Mouse (Mus musculus) left cerebral cortex, postnatal 25 days (tissue): ENCODE data around the gene Pex7. TPM values are rescaled to one million over a fixed set of nuclear protein-coding genes. Genes with fewer than 3 reads are reported as not detected.
"Not testable (repeated sequence)": the region's sequence is repeated elsewhere in the genome, so short reads cannot be mapped to it uniquely, and the experiment has no call there.

Source experiments
- DNase-seq, 2 experiments: peaks; one replicate each; pipeline ENCODE4 v3.0.0; 2022; ENCODE audit warnings: low spot score in 2 of 2, mixed read lengths in 1 of 2
- intact Hi-C: fragments of 180-260 bp; cut with DNase I; formaldehyde crosslinking; loops from one replicate; pipeline ENCODE4 v1.15.1; 2025
- total RNA-seq, 2 experiments: library from RNA; stranded (reverse); gene quantifications; 2 replicates each; pipeline ENCODE4 v1.2.3; 2021

The Pex7 gene
- total RNA-seq, 2 experiments from 2014 or later: 24.3 to 27.1 TPM

GRCm38 (mm10) chr10:19935295-19935623 is 27.8 kb upstream of the Pex7 start:
- DNase-seq: peak in 1 of 2 experiments; percentile 22
- intact Hi-C loops: loop anchor here (2.0 to 5.0 kb wide), 2 partner anchors 82 to 138 kb away; no protein-coding TSS in a partner anchor

- intact Hi-C loops: loop anchor here (2.0 to 5.0 kb wide), 3 partner anchors 83 to 188 kb away; no protein-coding TSS in a partner anchor
- DNase-seq: peak; percentile 39 to 57
These were observed 27.1 kb upstream of the Pex7 start, which contains the start of gene Map3k5 for GRCm38 (mm10) chr10:19934384-19935294. TSS of gene Map3k5 (plus strand) at chr10:19934472.

GRCm38 (mm10) chr10:19933511-19934383 is 26.3 kb upstream of the Pex7 start:
- intact Hi-C loops: loop anchor here (2.0 to 5.0 kb wide), 2 partner anchors 139 to 189 kb away; no protein-coding TSS in a partner anchor
- DNase-seq: peak; percentile 81 to 85

GRCm38 (mm10) chr10:19932986-19933385 is 25.5 kb upstream of the Pex7 start:
- intact Hi-C loops: loop anchor here (5.0 kb wide), 1 partner anchor 189 kb away; no protein-coding TSS in a partner anchor
- DNase-seq: no peak

GRCm38 (mm10) chr10:19928205-19928604 is 20.7 kb upstream of the Pex7 start:
- DNase-seq: no peak
- intact Hi-C loops: no loop called here

GRCm38 (mm10) chr10:19926391-19926897 is 19.0 kb upstream of the Pex7 start:
- intact Hi-C loops, DNase-seq: not testable (repeated sequence)

- no peak for DNase-seq
- intact Hi-C loops: no loop called here
These were observed 16.8 kb upstream of the Pex7 start for GRCm38 (mm10) chr10:19924256-19924655.

- intact Hi-C loops: no loop called here
- no peak for DNase-seq
These were observed 14.9 kb upstream of the Pex7 start for GRCm38 (mm10) chr10:19922410-19922809.

- intact Hi-C loops: loop anchor here (5.0 kb wide), 1 partner anchor 212 kb away; no protein-coding TSS in a partner anchor
- peak; percentile 60 to 89 for DNase-seq
These were observed 7.8 kb upstream of the Pex7 start for GRCm38 (mm10) chr10:19915301-19915700.

- intact Hi-C loops: no loop called here
These were observed 6.3 kb upstream of the Pex7 start for GRCm38 (mm10) chr10:19913806-19914205.

GRCm38 (mm10) chr10:19911583-19911982 is 4.1 kb upstream of the Pex7 start:
- intact Hi-C loops: no loop called here
- no peak for DNase-seq

More at GRCm38 (mm10) chr10:19913806-19914205, 6.3 kb upstream of the Pex7 start:
- no peak for DNase-seq

- DNase-seq: no peak
- intact Hi-C loops: no loop called here
These were observed 3.0 kb upstream of the Pex7 start for GRCm38 (mm10) chr10:19910516-19910915.

- intact Hi-C loops: loop anchor here (10.0 kb wide), 2 partner anchors 313 to 993 kb away; partner anchors contain the start of gene Ifngr1
- DNase-seq: no peak
These were observed 587 bp upstream of the Pex7 start for GRCm38 (mm10) chr10:19908076-19908475.

GRCm38 (mm10) chr10:19904077-19904820 is 3.2 kb downstream of the Pex7 start:
- intact Hi-C loops: loop anchor here (10.0 kb wide), 2 partner anchors 309 to 989 kb away; partner anchors contain the start of gene Ifngr1
- DNase-seq: peak; percentile 52 to 90

GRCm38 (mm10) chr10:19901992-19902391 is 5.5 kb downstream of the Pex7 start:
- no peak for DNase-seq
- intact Hi-C loops: loop anchor here (10.0 kb wide), 2 partner anchors 307 to 987 kb away; partner anchors contain the start of gene Ifngr1

GRCm38 (mm10) chr10:19900191-19900590 is 7.3 kb downstream of the Pex7 start:
- intact Hi-C loops: loop anchor here (10.0 kb wide), 2 partner anchors 305 to 985 kb away; partner anchors contain the start of gene Ifngr1
- no peak for DNase-seq

- intact Hi-C loops: loop anchor here (1.0 to 10.0 kb wide), 3 partner anchors 182 to 654 kb away; partner anchors contain the start of gene Il20ra
These were observed 13.5 kb downstream of the Pex7 start for GRCm38 (mm10) chr10:19893976-19894375.

GRCm38 (mm10) chr10:19893146-19893545 is 14.3 kb downstream of the Pex7 start:
- DNase-seq: no peak
- intact Hi-C loops: loop anchor here (5.0 to 10.0 kb wide), 2 partner anchors 181 to 398 kb away; partner anchors contain the start of gene Il20ra

More at GRCm38 (mm10) chr10:19893976-19894375, 13.5 kb downstream of the Pex7 start:
- DNase-seq: peak; percentile 40 to 55
